8 mouse cellular contexts compared by ENCODE assay signal in genomic region chr8:110805669-110806068, GRCm38 (mm10). TPM values are rescaled to one million over a fixed set of nuclear protein-coding genes. Genes with fewer than 3 reads are reported as not detected.
DNase-seq lines count a peak whose midpoint lies in the region; ATAC-seq lines count a peak whose summit lies in the region.
"Had no signal": no experiment of that assay in that cellular context is flagged by ENCODE, and none has a peak within 500 bp of the region (broad histone marks: within the 10 kb centered on the region; RNA-seq: fewer than 3 reads in every experiment).

TSS of gene Il34 (minus strand) at chr8:110805924.

- no peaks in the 10 kb centered on the region for H3K27me3 ChIP-seq in intestine, embryonic 14.5 days (replicated peaks; ENCODE audit: control insufficient read depth, insufficient read depth, low read length)
- H3K27me3 ChIP-seq in stomach, embryonic 15.5 days (replicated peaks), result no peaks in the 10 kb centered on the region

- no peaks in the 10 kb centered on the region for H3K9me3 ChIP-seq in intestine, embryonic 14.5 days (ENCODE audit: control insufficient read depth, low read length)
- no peaks in the 10 kb centered on the region for H3K9me3 ChIP-seq in stomach, embryonic 15.5 days

- 0 out of 2 replicates have a peak within 1 kb of the TSS, but pooled peaks have one; percentile 7 for H3K27ac ChIP-seq in intestine, embryonic 14.5 days (ENCODE audit: low read depth)
- peak within 1 kb of the TSS; percentile 17; the same call in 1 of the 2 replicates for H3K27ac ChIP-seq in stomach, embryonic 15.5 days

- H3K4me3 ChIP-seq in intestine, embryonic 14.5 days (ENCODE audit: low read depth, low read length), result 0 out of 2 replicates have a peak within 1 kb of the TSS, but pooled peaks have one; percentile 11
- H3K4me3 ChIP-seq in stomach, embryonic 15.5 days (replicated peaks), result no peak within 1 kb of the TSS; the same call in 1 of the 2 replicates

- no peak within 1 kb of the TSS for H3K9ac ChIP-seq in intestine, embryonic 14.5 days (ENCODE audit: low read length)
- no peak within 1 kb of the TSS for H3K9ac ChIP-seq in stomach, embryonic 15.5 days

- H3K4me2 ChIP-seq in intestine, embryonic 14.5 days (ENCODE audit: low read length), result peak within 1 kb of the TSS; percentile 27; the same call in 1 of the 2 replicates
- peak within 1 kb of the TSS; percentile 23 for H3K4me2 ChIP-seq in stomach, embryonic 15.5 days

- WGBS in intestine, embryonic 14.5 days, result 28% methylated on average over 12 of the region's 12 CpGs
- 34% methylated on average over 12 of the region's 12 CpGs for WGBS in stomach, embryonic 15.5 days

- H3K4me1 ChIP-seq in intestine, embryonic 14.5 days (replicated peaks; ENCODE audit: control insufficient read depth, insufficient read depth, low read length), result 0 out of 2 replicates have a peak, but pooled peaks cover 10% of the 10 kb centered on the region
- H3K4me1 ChIP-seq in stomach, embryonic 15.5 days, result peaks cover 10% of the 10 kb centered on the region

- 0 out of 2 replicates have a peak, but pooled peaks have one; percentile 45 for ATAC-seq in intestine, embryonic 14.5 days (replicated peaks; ENCODE audit: low FRiP score, low TSS enrichment, low read depth)
- no peak for ATAC-seq in stomach, embryonic 15.5 days (ENCODE audit: insufficient read depth, low FRiP score, low read depth)

- DNase-seq in left cerebral cortex, adult 18-20 months (ENCODE audit: low spot score in 2 of 2), result no peak
- DNase-seq in left cerebral cortex, adult 9 months (ENCODE audit: low spot score in 2 of 2), result no peak
- DNase-seq in ZHBTc4 (ENCODE audit: low read depth, low spot score), result peak; percentile 85
- no peak for DNase-seq in intestine, embryonic 14.5 days (ENCODE audit: low spot score)
- no peak for DNase-seq in ovary, postnatal 14 days (ENCODE audit: low spot score)
- DNase-seq in adipocyte (ENCODE audit: low spot score), result no peak

- H3K36me3 ChIP-seq in intestine, embryonic 14.5 days (ENCODE audit: control insufficient read depth, insufficient read depth, low read length), result peaks cover 22% of the 10 kb centered on the region
- H3K36me3 ChIP-seq in stomach, embryonic 15.5 days, result peaks cover 11% of the 10 kb centered on the region; the same call in 1 of the 2 replicates

RNA-seq across cellular contexts. Expression of gene Il34, which starts in this region (rescaled TPM):
- total RNA-seq in left cerebral cortex, adult 18-20 months (2021), result 100 to 1,000 TPM; 102 to 106 TPM
- 1.2 and 1.5 TPM in 2 replicates for polyA plus RNA-seq in intestine, embryonic 14.5 days (2014; fragmentation: Nextera tagmentation; extraction: Ambion mirVana)
- polyA plus RNA-seq in stomach, embryonic 15.5 days (2015; fragmentation: Nextera tagmentation; extraction: Ambion mirVana), result 3.2 and 3.4 TPM in 2 replicates
- total RNA-seq: common myeloid progenitor, adult 5-6 weeks had no signal
